Mouse (Mus musculus): ENCODE results near the gene Zfp735. TPM values are rescaled to one million over a fixed set of nuclear protein-coding genes. Genes with fewer than 3 reads are reported as not detected.

Gene Zfp735
- polyA plus RNA-seq (2012; fragmentation: generic; extraction: Trizol): not detected

- no peak within 1 kb of the TSS for H3ac ChIP-seq (ENCODE audit: control insufficient read depth, insufficient read length)
- no peaks in the 10 kb centered on the region for H3K27me3 ChIP-seq (ENCODE audit: control insufficient read depth, insufficient read depth, insufficient read length)
- no peaks in the 10 kb centered on the region for H3K36me3 ChIP-seq (ENCODE audit: control insufficient read depth, insufficient read depth)
- TF ChIP-seq TCF12 (IDR thresholded peaks at IDR 0.05; ENCODE audit: insufficient read depth, poor library complexity, severe bottlenecking): no peak
- no peak for TF ChIP-seq MAX (IDR thresholded peaks at IDR 0.05; ENCODE audit: low read depth)
- no peak for TF ChIP-seq REST (IDR thresholded peaks at IDR 0.05; ENCODE audit: insufficient read depth, insufficient read length)
- TF ChIP-seq E2F4 (IDR thresholded peaks at IDR 0.05; ENCODE audit: insufficient read depth): no peak
- no peak for TF ChIP-seq USF1 (IDR thresholded peaks at IDR 0.05; ENCODE audit: low read depth)
- TF ChIP-seq CEBPB (IDR thresholded peaks at IDR 0.05; ENCODE audit: insufficient read depth, poor library complexity, severe bottlenecking): no peak
- TF ChIP-seq MYOD1 (IDR thresholded peaks at IDR 0.05; ENCODE audit: control insufficient read depth in 1 of 3, insufficient read length in 2 of 3, low read depth in 2 of 3): no peak
- no peak for TF ChIP-seq POLR2AphosphoS2 (IDR thresholded peaks at IDR 0.05; ENCODE audit: insufficient read length, low read depth)
- TF ChIP-seq MYOG (IDR thresholded peaks at IDR 0.05; ENCODE audit: control insufficient read depth in 1 of 3, insufficient read depth in 1 of 3, insufficient read length in 2 of 3, low read depth in 2 of 3): no peak
- no peak for TF ChIP-seq SRF (IDR thresholded peaks at IDR 0.05; ENCODE audit: control insufficient read depth, insufficient read length, low read depth)
- no peak for TF ChIP-seq POLR2A (IDR thresholded peaks at IDR 0.05; ENCODE audit: insufficient read length, low read depth)
- TF ChIP-seq TCF3 (IDR thresholded peaks at IDR 0.05; ENCODE audit: insufficient read length, low read depth): no peak
- no peaks in the 10 kb centered on the region for H3K79me2 ChIP-seq (ENCODE audit: control insufficient read depth, insufficient read depth)
- no peak within 1 kb of the TSS for H3K4me3 ChIP-seq
- no peak within 1 kb of the TSS for H3K4me2 ChIP-seq (ENCODE audit: low read depth)
These were observed at the start of gene Zfp735 for GRCm38 (mm10) chr11:73688478-73688877. Zfp735 (plus strand) TSS chr11:73688778.

GRCm38 (mm10) chr11:73759115-73759514 lies 70.5 kb downstream of the Zfp735 start:
- Histone ChIP-seq H3K36me3 (ENCODE audit: control insufficient read depth, insufficient read depth) (no peaks in the 10 kb centered on the region), H3ac (ENCODE audit: control insufficient read depth, insufficient read length) (no peak overlapping the region), H3K4me3 (no peak overlapping the region), H3K79me2 (ENCODE audit: control insufficient read depth, insufficient read depth) (no peaks in the 10 kb centered on the region), H3K4me2 (ENCODE audit: low read depth) (no peak overlapping the region), H3K27me3 (ENCODE audit: control insufficient read depth, insufficient read depth, insufficient read length) (no peaks in the 10 kb centered on the region)
- TF ChIP-seq USF1 (IDR thresholded peaks at IDR 0.05; ENCODE audit: low read depth) (no peak), TCF12 (IDR thresholded peaks at IDR 0.05; ENCODE audit: insufficient read depth, poor library complexity, severe bottlenecking) (no peak), POLR2A (IDR thresholded peaks at IDR 0.05; ENCODE audit: insufficient read length, low read depth) (no peak), TCF3 (IDR thresholded peaks at IDR 0.05; ENCODE audit: insufficient read length, low read depth) (no peak), CEBPB (IDR thresholded peaks at IDR 0.05; ENCODE audit: insufficient read depth, poor library complexity, severe bottlenecking) (no peak), POLR2AphosphoS2 (IDR thresholded peaks at IDR 0.05; ENCODE audit: insufficient read length, low read depth) (no peak), SRF (IDR thresholded peaks at IDR 0.05; ENCODE audit: control insufficient read depth, insufficient read length, low read depth) (no peak), MAX (IDR thresholded peaks at IDR 0.05; ENCODE audit: low read depth) (no peak), E2F4 (IDR thresholded peaks at IDR 0.05; ENCODE audit: insufficient read depth) (no peak), MYOG (IDR thresholded peaks at IDR 0.05; ENCODE audit: control insufficient read depth in 1 of 3, insufficient read depth in 1 of 3, insufficient read length in 2 of 3, low read depth in 2 of 3) (no peak), MYOD1 (IDR thresholded peaks at IDR 0.05; ENCODE audit: control insufficient read depth in 1 of 3, insufficient read length in 2 of 3, low read depth in 2 of 3) (no peak), REST (IDR thresholded peaks at IDR 0.05; ENCODE audit: insufficient read depth, insufficient read length) (no peak)

Other genes starting within 250 kb of the Zfp735 start
- gene Olfr380, start 231.3 kb upstream of the Zfp735 start, polyA plus RNA-seq (2012; fragmentation: generic; extraction: Trizol): not detected
- not detected for gene Olfr381, start 197.2 kb upstream of the Zfp735 start, polyA plus RNA-seq (2012; fragmentation: generic; extraction: Trizol)
- not detected for gene Olfr382, start 171.6 kb upstream of the Zfp735 start, polyA plus RNA-seq (2012; fragmentation: generic; extraction: Trizol)
- not detected for gene Olfr385, start 95.8 kb upstream of the Zfp735 start, polyA plus RNA-seq (2012; fragmentation: generic; extraction: Trizol)
- gene Olfr384, start 90.2 kb upstream of the Zfp735 start, polyA plus RNA-seq (2012; fragmentation: generic; extraction: Trizol): not detected
- not detected for gene Olfr389, start 91.9 kb downstream of the Zfp735 start, polyA plus RNA-seq (2012; fragmentation: generic; extraction: Trizol)
- gene Olfr390, start 94.2 kb downstream of the Zfp735 start, polyA plus RNA-seq (2012; fragmentation: generic; extraction: Trizol): not detected
- gene Olfr391-ps, start 114.3 kb downstream of the Zfp735 start, polyA plus RNA-seq (2012; fragmentation: generic; extraction: Trizol): not detected
- not detected for gene Olfr392, start 128.3 kb downstream of the Zfp735 start, polyA plus RNA-seq (2012; fragmentation: generic; extraction: Trizol)
- gene Olfr393, start 162.7 kb downstream of the Zfp735 start, polyA plus RNA-seq (2012; fragmentation: generic; extraction: Trizol): not detected
- gene Olfr394, start 202.0 kb downstream of the Zfp735 start, polyA plus RNA-seq (2012; fragmentation: generic; extraction: Trizol): not detected
- gene Olfr395, start 220.5 kb downstream of the Zfp735 start, polyA plus RNA-seq (2012; fragmentation: generic; extraction: Trizol): not detected
- gene Olfr23, start 247.9 kb downstream of the Zfp735 start, polyA plus RNA-seq (2012; fragmentation: generic; extraction: Trizol): not detected